Mouse (Mus musculus) CD4-positive, CD25-positive, alpha-beta regulatory T cell, adult 4 months (primary cell): ENCODE measurements around the gene Dad1. TPM values are rescaled to one million over a fixed set of nuclear protein-coding genes. Genes with fewer than 3 reads are reported as not detected.

Source experiments
- ATAC-seq: one replicate; pipeline ENCODE4 v1.8.0; 2017
- polyA plus RNA-seq, 2 experiments: library from polyadenylated mRNA; unstranded; fragments of 100-300 nt; shearing (Covaris generic); gene quantifications; one replicate each; pipeline ENCODE4 v1.2.1; 2017

Dad1 gene
- polyA plus RNA-seq, 2 experiments from 2014 or later: 437 to 457 TPM

- no peak for ATAC-seq
These were observed 50.1 kb downstream of the Dad1 start for GRCm38 (mm10) chr14:54203776-54204175.

DNA sequence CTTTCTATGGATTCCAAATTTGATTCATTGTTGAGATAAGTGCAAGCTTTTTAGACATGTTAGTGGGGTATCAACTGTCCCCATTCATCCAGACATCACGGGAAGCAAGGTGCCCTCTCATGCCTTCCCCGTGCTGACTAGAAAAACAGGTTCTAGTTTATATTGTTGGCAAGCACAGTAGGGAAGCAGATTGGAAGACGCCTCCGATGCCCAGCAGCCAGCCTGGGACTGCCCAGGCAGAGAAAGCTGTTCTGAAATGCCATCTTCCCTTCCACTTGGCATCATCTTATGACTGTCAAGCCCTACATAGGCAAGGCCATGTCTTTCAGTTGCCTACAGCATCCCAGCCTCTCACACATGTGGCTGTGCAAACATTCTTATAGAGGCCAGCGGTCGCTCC is 50.7 kb downstream of the Dad1 start:
- ATAC-seq: no peak

- no peak for ATAC-seq
These were observed 53.5 kb downstream of the Dad1 start for GRCm38 (mm10) chr14:54200363-54200762.

DNA sequence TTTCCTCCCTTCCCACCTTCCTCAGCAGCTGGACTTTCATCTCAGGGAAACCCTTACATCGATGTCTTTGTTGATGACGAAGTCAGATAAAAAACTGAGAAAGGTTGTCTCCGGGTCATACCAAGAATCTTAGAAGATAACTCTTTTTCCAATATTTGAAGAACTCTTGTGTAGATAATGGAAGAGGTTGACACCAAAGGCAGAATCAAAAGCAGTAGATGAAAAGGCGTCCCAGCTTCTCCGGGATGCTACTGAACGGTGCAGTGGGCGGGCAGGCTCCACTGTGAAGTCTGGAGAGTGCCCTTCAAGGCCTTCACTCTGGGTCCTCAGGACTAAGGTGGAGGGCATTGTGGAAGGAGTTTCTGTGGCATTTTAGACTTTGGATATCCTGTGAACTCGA is 54.2 kb downstream of the Dad1 start:
- no peak for ATAC-seq

DNA sequence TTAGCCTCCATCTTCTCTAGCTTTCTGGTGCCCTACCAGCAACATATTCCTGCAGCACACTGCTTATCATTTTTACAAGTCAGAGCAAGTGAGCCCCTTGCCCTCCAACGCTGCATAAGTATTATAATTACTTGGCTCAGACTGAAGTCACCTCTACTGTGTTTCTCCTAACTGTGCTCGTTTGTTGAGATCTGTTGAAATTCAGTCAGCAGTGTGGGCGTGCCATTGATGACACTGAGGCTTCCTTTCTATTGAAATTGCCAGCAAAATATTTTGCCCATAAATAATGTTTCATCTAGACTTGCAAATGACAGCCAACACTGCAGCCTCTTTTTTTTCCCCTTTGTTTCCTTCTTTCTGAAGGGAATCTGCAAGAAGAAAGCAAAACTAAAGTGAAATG is 56.2 kb downstream of the Dad1 start:
- ATAC-seq: peak; percentile 37

- no peak for ATAC-seq
These were observed 58.0 kb downstream of the Dad1 start for GRCm38 (mm10) chr14:54195838-54196423.

GRCm38 (mm10) chr14:54193354-54194133 is 60.4 kb downstream of the Dad1 start:
- ATAC-seq: no peak

- no peak for ATAC-seq
These were observed 61.4 kb downstream of the Dad1 start for GRCm38 (mm10) chr14:54192462-54192847.

DNA sequence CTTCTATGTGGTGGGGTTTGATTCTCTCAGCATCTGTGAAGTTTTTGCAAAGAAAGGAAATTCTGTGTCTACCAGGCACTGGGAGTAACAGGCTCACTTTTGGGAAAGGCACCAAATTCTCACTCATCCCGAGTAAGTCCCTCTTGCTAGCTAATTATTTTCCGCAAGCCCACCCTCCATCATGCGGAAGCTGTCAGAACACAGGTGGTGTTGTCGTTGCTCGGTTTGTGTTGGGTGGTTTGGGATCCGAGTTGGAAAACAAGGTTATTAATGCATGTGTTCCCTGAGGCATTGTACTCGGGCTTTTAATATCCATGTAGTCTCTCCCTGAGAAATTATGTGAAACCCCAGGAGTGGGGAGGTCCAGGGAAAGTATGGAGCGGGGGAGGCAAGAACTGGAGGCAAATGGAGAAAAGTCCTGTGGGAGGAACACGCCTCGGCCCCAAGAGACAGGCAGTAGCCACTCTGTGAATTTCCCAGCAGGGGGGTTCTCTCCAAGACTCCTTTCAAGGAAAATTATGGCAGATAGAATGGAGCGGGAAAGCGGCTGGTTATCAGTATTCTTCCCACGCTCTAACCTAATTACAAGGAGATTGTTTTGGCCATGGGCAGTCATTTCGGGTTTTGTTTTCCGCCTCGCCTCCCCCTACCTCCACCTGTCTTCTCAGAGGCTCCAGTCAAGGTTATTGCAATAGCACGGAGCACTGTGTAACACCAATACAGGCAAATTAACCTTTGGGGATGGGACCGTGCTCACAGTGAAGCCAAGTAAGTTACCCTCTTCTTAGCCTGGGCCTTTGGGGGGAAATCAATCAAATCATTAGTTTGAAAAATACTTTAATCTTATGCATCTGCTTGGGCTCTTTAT is 62.1 kb downstream of the Dad1 start:
- ATAC-seq: no peak

DNA sequence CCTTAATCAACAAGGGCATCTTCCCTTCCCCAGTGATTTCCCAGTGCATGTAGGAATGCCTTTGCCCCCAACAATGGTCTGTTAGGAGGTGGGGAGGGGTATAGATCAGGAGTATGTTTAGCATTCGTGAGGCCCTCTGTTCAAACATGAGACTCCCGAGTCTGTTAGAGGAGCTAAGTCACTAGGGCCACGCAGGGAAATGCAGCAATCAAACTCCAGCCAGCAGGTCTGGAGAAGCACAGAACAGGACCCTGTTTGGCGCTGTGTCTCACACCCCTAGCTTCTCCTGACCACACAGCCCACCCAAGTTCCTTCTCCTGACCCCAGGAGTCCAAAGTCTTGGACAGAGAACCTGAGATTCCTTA is 62.9 kb downstream of the Dad1 start:
- ATAC-seq: no peak

DNA sequence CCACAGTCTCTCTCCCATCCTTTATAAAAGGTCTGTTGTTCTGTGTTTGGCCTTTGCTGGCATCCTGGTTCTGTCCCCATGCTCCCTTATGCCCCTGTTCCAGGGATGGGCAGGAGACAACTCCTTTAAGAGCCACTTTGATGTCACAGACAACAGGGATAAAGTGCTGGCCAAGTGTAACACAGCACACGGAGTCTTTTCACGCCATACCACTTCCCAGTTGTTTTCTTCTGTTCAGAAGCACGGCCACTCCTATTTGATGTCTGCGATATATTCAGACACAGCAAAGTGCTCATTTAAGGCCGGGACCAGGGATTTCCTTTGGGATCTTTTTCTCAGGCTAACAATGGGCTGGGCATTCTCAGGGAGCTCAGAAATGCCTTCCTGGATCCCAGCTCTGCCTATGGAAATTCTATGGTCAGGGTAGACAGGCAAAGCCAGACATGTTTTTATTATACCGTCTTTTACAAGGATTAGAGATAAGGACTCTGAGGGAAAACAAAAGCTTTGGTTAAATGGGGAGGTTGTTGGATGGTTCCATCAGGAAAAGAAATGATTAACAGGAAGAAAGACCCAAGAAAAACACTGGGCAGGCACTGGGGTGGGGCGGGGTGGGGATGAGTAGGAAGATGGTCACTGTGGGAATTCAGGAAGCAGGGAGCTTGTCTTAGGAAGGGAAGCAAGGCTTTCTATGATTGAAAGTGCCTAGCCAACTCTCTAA is 63.4 kb downstream of the Dad1 start:
- ATAC-seq: no peak

- no peak for ATAC-seq
These were observed 64.6 kb downstream of the Dad1 start for GRCm38 (mm10) chr14:54189255-54189654.

GRCm38 (mm10) chr14:54187211-54187610 is 66.7 kb downstream of the Dad1 start:
- ATAC-seq: no peak

Other genes starting within 250 kb of the Dad1 start
- gene Abhd4, start 84 bp upstream of the Dad1 start, polyA plus RNA-seq: 10 to 100 TPM; 19.5 to 30.2 TPM
- under 1 TPM in 1 of 2 experiments, not detected in 1; 0.11 TPM for gene Olfr49, start 30.8 kb upstream of the Dad1 start, polyA plus RNA-seq
- 10 to 100 TPM; 77.4 to 80.4 TPM for gene Oxa1l, start 106.7 kb upstream of the Dad1 start, polyA plus RNA-seq
- 1 to 10 TPM; 1.2 to 1.3 TPM for gene Slc7a7, start 163.7 kb upstream of the Dad1 start, polyA plus RNA-seq
- 100 to 1,000 TPM; 216 to 249 TPM for gene Mrpl52, start 172.8 kb upstream of the Dad1 start, polyA plus RNA-seq
- not detected for gene Mmp14, start 177.5 kb upstream of the Dad1 start, polyA plus RNA-seq
- 10 to 100 TPM; 59.9 to 60.2 TPM for gene Lrp10, start 210.0 kb upstream of the Dad1 start, polyA plus RNA-seq
- gene Rem2, start 222.0 kb upstream of the Dad1 start, polyA plus RNA-seq: 1 to 10 TPM in 1 of 2 experiments, under 1 TPM in 1; 0.54 to 1.1 TPM